Mouse (Mus musculus) CH12.LX (cell line): ENCODE results near the gene Inpp1.

Experiments
- MAX ChIP-seq: IDR thresholded peaks from 2 replicates; pipeline ENCODE4 v1.6.1; 2011; ENCODE audit warnings: low read length, improper control_type of control experiment
- POLR2AphosphoS2 ChIP-seq: IDR thresholded peaks from 2 replicates; pipeline ENCODE4 v1.6.1; 2011; ENCODE audit warnings: low read depth, low read length, improper control_type of control experiment

DNA sequence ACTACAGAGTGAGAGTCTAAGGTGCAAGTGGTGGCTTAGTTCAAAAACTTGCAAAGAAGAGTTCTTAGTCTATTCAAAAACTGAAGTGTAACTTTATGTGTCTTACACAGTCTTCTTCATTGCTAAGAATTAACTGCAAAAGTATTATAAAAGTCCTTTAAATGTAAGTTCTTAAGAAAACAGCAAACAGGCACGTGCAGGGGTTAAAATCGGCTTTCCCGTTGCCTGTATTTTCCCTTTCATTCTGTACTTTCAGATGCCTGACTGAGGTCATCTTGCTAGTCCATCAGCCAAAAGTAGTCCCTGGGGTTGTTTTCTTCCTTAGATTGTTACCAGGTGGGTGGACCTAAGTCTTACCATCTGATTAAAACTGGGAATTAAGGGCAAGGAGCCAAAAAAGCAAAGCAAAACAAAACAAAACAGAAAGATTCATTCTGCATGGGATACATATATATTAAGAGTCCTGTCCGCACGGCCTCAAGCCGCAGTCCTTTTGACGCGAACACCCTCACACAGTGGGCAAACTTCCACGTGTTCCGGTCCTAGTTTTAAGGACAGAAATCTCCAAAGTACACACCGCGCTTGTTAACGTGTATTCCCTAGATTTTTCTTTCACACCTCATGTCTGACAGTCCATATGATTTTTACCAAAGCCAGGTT is 1.1 kb downstream of the Inpp1 start:
- no peak for TF ChIP-seq MAX
- TF ChIP-seq POLR2AphosphoS2 = no peak
